Mouse (Mus musculus): ENCODE data around the gene Oaz2.

GRCm38 (mm10) chr9:65645984-65646383 is 21.8 kb upstream of the Oaz2 start:
- TF ChIP-seq CTCF (IDR thresholded peaks at IDR 0.05; ENCODE audit: low read depth, low read length) (no peak), POLR2A (IDR thresholded peaks at IDR 0.05; ENCODE audit: extremely low read depth, insufficient read depth, low read length) (no peak)
